Mouse (Mus musculus) WW6 (cell line): Measurements from ENCODE around the gene Fos.

Experiments used
- DNase-seq: peaks from one replicate; pipeline ENCODE4 v3.0.0-alpha.2; 2013; ENCODE audit warnings: low read depth, low spot score

The Fos gene

DNA sequence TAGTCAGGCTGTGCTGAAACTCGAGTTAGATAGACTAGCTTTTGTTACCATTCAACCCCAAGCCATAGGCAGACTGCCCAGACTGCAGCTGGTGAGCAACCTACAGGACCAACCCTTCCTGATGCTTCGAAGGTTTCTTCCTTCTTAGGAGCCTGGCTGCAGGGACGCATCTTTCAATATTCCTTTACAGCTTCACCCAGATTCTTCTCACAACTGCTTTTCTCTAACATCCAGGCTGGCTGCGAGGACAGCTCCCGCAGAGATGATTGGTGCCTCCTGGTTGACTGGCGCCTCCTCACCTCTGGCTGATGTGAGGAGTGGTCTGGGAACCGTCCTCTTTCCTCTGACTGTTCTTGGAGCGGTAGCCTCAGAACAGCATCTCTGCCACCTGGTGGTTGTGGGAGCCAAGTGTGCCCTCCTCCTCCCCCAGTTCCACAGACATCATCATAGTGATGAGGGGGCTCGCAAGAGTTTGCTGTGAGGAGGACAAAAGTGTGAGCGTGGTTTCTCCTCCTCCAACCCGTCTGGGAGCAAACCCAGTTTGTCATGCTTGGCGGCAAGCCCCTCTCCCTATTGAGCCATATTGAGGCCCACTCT, 14.0 kb downstream of the Fos start:
- DNase-seq = no peak

DNA sequence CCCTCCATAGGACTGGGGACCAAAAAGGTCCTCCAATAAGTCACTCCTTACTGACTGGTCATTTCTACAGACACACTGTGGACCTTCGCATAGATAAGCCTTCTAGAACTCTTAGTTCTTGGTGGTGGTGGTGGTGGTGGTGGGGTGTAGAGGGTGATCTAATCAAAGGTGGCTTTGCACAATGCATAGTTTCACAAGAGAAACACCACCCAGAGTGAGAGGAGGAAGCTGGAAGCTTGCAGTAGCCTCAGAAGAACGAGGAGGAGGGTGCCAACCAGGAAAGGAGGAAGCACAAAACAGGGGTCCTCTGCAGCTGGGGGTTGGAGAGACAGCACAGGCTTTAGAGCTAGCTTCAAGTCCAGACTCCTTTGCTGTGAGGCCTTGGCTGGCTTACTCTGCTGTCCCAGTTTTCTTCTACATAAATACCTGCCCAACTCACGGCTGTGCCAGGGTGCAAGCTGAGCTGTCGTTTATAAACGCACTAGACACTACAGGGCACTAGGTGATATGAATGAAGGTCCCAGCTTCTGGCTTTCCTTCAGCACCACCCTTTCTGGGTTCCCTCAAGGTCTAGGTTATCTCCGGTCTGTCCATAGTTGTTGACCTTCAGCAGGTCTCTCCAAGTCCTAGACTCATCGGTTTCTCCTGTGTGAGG, 15.7 kb downstream of the Fos start:
- no peak for DNase-seq

DNA sequence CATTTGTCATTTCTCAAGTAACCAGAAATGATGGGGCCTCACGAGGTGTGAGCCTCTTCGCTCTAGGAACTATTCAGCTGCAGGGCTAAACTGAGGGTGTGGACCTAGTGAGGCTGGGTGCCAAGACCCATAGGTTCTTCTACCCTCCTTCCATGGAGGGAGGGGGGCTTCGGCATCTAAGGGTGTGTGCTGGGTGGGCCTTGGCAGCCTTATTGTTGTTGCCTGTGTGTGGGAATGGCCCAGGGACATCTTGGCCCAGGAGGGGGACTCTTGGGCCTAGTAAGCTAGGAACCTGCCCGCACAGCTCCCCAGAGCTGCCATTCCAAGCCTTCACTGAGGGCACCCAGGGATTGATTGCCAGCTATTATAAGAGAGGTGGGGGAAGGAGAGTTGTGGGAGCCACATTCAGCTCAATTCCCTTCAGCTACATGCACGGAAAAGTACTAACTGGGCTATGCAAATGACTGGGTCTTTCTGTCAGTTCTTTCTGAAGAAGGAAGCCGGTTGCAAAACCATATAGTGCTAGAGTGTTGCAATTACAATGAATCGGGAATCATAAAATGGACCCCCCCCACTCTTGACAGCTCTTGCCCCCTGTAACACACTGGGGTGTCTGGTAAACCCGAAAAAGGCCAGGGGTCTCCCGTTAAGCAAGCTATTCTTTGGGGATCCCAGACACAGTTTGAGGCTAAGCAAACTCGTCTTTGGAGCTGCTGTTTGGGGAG, 16.6 kb downstream of the Fos start:
- DNase-seq = no peak

DNA sequence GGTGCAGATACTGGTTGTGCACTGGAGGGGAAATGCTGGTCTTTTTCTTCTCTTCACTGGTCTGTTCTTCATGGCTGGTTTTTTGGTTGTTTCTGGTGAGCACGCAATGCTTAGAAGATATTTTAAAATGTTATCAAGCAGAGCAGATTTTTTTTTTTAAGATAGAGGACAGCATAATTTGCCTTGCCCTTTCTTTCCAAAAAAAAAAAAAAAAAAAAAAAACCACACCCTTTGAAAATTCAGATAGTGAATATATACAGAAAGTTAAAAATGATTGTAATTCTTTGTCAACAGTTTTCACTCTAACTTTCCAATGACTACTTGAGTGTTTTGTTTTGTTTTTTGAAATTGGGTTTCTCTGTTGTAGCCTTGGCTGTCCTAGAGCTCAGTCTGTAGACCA, 17.3 kb downstream of the Fos start:
- no peak for DNase-seq

DNA sequence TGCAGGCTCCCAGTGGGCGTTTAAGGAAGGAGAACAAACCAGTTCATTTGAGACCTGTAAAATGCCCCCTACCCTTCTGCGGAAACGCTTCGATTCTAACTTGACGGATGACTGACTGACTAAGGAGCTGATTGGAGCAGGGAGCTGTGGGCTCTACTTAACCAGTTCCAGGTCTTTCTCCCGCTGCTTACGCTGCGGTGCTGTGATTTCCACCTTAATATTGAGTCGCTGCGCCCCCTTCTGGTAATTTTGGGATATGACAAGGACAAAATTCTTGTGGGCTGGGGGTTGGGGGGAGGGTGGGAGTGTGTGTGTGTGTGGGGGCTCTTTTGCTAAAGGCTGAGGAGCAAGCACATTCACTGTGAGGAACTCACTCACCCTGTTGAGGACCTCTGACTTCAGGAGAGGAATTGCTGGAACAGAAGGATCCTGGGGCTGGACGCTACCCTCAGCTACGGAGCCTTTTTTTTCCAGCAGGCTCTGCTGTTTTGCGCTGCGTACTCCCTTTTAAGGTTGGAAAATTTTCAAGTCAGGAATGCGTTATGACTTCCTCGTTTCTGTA, 18.5 kb downstream of the Fos start:
- DNase-seq = peak; percentile 67

DNA sequence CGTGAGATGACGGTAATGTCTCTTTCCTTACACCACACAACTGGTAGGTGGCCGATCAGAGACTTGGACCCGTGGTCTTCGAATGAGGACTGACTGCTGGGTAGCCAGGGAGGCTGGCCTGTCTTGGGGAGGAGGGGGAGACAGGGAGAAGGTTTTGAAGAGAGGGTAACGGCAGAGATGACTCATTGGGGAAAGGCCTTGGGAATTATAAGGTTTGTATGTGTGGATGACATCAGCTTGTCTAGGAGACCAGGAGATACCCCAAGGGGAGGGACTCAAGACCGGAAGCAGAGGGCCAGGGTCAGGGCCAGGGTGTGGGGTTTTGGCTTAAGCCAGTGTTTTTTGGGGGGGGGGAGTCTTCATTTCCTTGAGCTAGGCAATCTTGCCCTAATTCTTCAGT, 22.6 kb downstream of the Fos start:
- DNase-seq = no peak

DNA sequence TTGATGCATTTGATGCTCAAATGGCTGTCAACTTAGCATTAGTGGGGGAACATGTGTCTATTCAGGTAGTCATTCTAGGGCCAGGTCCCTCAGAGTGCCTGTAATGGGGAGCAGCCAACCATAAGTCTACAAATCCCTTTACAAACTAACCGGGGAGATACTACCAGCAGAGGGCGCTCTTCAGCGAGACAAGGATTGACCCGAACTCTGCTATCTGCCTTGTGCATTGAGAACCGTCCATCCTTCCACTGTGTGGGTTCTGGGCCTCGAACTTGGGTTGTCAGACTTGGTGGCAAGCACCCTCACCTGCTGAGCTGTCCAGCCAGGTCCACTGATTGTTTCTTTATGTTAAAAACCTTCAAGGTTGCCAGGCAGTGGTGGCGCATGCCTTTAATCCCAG, 23.1 kb downstream of the Fos start:
- DNase-seq = peak; percentile 65

DNA sequence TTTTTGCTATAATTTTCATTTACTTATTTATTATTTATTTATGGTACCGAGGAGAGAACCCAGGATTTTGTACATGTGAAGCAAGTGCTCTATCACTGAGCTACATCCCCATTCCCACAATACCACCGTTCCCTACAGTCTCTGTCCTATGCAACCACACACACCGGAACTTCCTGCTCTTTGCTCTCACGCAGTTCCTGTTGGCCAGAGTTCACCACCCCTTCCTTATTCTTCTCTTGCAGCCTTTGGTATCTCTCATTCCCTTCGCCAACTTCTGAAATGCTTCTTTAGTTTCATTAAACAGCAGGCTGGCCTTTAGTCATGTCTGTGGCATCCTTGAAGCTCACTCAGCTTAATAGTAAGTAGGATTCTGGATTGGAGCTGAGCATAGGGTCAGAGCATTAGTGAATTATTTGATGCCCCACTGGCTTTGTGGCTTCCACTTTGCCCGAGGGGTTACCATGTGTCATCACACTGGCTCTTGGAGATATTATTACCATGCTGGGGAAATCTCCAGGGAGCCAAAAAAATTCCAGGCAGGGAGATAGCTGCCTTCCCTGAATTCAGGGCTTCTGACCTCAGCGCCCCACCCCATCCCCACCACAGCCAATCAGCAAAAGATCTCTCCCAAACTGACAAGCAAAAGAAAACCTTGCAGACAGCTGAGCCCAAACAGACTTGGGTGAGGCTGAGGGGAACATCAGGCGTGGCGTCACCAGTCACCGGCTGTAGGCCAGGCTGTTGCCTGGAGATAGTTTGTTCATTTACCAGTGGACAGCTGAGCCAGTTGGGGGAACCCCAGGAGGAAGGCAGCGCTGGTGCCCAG, 23.8 kb downstream of the Fos start:
- DNase-seq = no peak

DNA sequence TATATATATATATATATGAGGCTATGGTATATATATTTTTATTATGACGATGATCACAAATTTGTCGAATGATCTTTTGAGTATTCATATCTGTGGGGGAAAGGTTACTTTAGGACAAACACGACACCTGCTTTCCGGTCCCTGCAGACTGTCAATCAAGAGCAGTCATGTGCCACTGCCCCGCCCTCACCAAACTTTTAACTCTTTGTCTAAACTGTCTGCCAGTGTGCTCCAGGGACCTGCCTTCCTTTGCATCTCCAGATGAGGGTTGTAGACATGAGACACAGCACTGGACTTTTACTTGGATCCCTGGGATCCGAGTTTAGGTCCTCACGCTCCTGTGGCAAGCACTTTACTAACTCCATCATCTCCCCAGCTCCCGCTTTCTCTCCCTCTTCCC, 25.3 kb downstream of the Fos start:
- DNase-seq = no peak

DNA sequence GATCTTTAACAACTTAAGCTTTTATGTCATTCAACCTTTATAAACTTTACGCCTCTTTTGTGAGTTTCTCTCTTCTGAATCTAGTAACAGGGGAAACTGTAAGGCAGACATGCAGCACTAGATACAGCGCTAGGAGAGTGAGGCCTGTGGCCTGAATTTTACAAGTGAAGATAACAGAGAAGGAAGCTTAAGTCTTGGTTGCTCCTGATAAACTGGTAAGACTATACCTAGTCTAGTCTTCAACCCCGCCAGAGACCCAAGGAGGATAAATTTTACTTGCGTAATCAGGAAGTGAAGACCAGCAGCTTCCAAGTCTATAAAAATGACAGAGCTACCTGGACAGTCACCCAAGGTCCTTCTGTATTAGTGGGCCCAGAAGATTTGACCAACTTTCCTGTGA, 29.0 kb downstream of the Fos start:
- DNase-seq = no peak

DNA sequence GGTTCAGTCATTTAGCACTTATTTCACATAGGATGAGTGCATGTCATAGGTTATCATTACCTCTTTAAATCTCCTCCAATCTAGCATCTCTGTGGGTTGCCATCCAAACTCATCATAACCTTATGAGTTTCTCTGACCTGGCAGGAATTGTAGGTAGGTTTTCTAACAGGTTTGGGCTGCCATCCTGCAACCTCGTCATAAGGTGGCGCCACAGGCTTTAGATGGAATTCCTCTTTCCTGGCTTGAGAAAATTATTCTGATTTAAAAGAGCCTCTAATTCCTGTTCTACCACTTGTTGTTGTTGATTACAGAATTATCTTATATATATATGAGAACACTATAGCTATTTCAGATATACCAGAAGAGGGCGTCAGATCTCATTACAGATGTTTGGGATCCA, 34.5 kb downstream of the Fos start:
- no peak for DNase-seq

DNA sequence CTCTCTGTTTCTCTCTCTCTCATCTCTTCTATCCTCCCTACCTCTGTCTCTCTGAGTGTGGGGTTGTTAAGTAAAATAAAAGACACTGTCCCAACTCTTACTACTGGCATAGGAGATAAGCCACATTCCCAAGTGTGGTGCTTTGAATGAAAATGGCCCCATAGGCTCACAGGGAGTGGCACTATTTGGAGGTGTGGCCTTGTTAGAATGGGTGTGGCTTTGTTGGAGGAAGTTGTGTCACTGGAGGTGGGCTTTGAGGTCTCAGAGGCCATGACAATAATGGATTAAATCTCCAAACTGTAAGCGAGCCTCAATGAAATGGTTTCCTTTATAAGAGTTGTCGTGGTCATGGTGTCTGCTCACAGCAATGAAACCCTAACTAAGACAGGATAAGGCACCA, 36.3 kb downstream of the Fos start:
- DNase-seq = no peak

DNA sequence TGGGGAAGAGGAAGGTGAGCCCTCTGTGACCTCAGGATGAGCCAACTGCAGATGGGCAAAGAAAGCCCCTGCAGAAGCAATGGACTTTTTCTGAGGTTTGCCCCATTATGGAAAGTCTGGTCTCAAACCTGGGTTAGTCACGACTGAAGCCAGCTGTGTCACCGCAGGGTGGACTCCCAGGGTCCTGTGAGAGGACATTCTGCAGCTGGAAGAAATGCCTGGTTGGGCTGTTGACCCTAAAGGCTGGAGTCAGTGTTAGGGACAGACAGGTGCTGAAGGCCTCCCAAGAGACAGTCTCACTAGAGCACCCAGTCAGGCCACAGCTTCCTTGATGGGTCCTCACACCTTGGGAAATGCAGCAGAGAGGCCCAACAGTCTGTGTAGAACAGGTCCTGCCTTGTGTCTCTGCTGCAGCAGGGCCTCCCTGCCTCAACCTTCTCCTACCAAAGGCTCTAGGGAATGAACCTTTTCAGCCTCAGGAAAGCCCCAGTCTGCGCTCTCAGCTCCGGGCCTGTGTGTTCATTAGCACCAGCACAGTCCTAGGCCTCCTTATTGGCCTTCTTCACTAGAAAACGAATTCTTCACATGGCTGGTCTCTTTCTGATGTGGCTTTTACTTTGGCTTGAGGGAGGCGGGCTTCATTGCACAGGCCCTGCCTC, 40.2 kb downstream of the Fos start:
- no peak for DNase-seq

DNA sequence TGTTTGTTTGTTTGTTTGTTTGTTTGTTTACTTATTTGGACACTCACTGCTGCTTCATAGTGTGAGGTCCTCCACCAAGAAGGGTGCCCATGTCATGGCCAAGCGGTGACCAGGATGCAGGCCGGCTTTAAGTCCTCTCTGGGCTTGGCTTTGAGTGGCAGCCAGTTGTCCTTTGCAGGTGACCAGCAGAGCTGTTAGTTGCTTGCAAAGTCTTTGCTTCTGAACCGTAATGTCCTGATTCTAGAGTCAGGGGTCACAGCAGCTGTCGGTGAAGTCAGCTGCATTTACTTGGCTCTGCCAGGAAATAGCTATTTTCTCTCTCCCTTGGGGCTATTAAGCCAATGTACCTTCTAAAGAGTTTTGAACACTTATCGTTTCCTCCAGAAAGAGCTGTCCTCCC, 41.3 kb downstream of the Fos start:
- no peak for DNase-seq

DNA sequence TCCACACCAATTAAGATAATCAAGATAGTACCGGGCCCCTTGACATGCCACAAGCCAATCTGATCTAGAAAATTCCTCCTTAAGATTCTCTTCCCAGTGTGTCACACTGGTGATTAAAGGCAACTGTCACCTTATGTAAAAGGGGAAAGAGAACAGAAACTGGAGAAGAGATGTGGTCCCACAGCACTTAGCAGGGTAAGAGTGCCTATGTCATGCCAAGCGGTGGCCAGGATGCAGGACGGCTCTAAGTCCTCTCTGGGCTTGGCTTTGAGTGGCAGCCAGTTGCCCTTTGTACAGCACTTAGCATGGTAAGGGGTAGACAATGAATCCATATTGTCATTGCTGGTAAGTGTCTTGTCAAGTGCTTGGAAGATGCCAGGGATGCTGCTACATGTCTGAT, 42.2 kb downstream of the Fos start:
- DNase-seq = no peak

DNA sequence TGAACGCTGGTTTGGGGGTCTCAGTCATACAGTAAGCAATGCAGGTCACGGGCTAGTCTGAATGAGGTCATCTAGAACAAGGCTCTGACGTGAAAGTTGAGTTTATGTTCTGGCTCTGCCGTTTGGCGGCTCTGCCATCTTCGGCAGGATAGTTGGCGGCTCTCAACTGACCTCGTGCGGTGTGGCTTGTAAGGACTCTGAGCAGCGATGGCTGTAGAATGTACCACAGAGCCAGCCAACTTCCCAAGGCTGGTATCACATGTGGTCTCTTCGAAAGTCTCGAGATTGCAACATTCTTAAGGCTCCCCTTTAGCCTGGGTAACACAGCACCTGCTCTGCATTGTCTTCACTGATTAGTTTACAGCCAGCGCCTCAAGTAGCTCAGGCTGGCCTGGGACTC, 43.6 kb downstream of the Fos start:
- DNase-seq = no peak

DNA sequence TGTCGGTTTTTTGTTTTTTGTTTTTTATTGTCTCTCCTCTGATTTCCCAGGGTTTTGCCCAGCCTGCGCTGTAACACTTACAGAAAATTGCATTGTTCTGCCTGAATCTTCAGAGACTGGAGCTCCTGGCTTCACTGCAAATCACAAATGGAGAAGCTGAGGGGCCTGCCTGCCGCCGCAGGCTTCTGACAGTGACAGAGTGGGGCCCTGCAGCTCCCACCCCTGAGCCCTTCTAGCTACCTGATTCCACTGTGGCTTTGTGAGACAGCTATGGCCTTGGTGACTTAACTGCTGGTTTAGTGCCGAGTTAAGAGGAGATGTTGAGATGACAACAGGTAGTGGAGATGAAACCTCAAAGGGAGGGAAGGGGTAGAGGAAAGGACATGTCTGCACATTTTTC, 44.3 kb downstream of the Fos start:
- DNase-seq = no peak

DNA sequence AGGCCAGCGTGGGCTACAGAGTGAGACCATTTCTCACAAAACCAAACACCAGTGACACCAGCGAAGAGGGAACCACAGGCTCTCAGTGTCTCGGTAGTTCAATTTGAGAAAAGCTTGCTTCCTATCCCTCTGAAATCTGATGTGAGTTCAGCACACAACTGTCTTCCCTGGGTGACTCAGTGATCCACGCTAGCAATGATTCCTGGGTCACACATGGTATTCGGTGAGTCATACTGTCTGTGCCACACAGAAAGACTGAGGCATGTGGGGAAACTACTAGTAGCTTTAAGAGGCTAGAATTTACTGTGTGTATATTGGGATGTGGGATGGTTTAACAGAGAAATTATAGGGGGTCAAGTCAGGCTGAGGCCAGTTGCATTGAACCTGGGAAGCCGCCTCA, 45.9 kb downstream of the Fos start:
- DNase-seq = no peak

DNA sequence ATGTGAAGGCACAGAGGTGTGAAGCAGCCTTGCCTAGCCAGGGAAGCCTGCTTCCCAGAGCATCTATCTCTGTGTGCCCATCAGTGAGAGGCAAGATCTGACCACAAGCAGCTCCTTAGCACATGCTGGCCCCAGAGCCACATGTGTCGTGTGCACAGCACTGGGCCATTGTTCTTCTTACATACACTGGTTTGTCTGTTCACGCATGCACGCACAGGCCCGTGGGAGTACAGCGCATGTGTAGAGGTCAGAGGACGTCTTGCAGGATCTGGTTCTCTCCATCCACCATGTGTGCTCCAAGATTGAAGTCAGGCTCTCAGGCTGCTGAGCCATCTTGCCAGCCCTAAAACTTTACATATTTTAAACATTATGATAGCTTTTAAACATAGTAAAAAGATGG, 47.4 kb downstream of the Fos start:
- no peak for DNase-seq

DNA sequence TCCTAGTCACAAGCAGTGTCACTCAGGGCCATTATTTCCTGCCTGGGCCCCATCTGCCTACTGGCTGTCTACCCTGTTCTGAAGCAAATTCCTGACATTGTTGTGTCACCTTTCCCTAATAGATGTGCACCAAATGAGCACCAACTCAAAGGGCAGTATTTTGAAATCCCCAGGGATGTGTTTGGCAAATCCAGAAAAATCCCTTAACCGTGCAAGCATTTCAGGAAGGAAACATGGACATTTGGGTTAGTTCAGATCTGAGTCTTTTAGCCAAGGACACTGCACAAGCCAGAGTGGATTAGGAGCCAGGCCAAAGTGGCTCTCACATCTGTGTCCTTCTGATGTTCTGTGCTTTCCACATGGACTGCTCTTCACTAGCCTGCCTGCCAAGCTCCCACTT, 48.0 kb downstream of the Fos start:
- DNase-seq = no peak

DNA sequence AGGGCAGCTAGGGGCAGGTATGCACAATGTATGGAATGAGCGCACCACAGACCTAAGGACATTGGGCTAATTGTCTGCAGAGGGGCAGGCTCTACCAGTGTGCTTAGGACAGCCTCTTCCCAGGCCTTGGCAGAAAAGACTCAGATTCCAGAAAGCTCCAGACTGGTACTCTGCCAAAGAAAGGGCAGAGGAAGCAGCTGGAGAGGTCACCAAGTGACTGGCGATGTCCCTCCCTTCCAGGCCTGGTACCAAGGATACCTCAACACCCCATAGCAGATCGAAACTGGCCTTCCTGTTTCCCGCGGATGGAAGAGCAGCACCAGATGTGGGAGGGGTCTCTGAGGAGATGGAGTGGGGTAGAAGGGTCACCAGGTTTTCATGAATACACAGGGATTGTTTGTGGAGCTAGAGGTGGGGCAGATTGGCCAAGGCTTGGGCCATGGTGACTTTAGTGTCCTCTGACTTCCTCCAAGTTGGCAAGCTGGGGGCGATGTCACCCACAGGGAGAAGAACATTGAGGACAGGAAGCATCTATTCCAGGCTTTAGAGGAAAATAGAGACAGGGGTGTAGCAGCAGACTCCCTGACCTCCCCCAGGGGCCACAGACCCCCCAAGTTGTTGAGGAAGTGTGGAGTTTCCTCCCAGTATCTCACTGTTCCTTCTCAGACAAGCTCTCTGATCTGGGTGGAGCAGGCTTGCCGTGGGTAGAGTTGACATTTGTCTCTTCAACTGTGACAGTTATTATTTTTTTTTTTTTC, 49.1 kb downstream of the Fos start:
- no peak for DNase-seq
